Mouse (Mus musculus) neutrophil, adult 59 days (primary cell): Measurements from ENCODE around the gene Epm2aip1. TPM values are rescaled to one million over a fixed set of nuclear protein-coding genes. Genes with fewer than 3 reads are reported as not detected.

Experiments used
- total RNA-seq, 2 experiments: library from RNA; stranded (reverse); gene quantifications; 1 replicate in 1 of 2; 2 replicates in 1 of 2; pipeline ENCODE4 v1.2.4; 2023

Gene Epm2aip1
- total RNA-seq: 10 to 100 TPM; 11.6 to 11.9 TPM

DNA sequence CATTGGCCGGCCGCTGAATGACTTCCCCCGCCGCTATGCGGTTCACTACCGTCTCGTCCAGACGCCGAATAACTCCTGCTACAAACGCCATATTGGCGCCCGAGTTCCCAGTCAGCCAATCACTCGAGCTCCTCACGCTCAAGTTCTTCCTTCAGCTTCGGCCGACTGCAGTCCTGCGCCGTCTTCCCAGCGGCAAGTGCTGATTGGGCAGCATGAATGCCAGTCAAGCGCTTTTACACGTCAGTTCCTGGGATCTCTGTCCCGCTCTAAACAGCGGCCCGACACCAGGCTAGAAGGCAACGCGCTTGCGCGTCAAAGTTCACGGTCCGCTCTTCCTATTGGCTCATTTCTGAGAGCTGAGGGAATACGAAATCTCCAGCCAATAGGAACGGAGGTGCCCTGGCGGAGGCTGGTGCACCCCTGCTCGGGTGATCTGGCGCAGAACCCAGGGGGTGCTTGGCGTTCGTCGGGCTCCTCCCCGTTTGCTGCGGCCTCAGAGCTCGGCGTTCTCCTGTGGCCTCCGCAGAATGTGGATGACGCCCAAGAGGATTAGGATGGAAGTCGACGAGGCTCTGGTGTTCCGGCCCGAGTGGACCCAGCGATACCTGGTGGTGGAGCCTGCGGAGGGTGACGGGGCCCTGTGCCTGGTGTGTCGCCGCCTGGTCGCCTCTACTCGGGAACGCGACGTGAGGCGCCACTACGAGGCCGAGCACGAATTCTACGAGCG is at the start of gene Epm2aip1, which contains the start of gene Mlh1:
Gene Epm2aip1 (plus strand): TSS at position 496 of the 727 bp plus-strand sequence.
Gene Mlh1 (minus strand): TSS at position 358 of the 727 bp plus-strand sequence.

DNA sequence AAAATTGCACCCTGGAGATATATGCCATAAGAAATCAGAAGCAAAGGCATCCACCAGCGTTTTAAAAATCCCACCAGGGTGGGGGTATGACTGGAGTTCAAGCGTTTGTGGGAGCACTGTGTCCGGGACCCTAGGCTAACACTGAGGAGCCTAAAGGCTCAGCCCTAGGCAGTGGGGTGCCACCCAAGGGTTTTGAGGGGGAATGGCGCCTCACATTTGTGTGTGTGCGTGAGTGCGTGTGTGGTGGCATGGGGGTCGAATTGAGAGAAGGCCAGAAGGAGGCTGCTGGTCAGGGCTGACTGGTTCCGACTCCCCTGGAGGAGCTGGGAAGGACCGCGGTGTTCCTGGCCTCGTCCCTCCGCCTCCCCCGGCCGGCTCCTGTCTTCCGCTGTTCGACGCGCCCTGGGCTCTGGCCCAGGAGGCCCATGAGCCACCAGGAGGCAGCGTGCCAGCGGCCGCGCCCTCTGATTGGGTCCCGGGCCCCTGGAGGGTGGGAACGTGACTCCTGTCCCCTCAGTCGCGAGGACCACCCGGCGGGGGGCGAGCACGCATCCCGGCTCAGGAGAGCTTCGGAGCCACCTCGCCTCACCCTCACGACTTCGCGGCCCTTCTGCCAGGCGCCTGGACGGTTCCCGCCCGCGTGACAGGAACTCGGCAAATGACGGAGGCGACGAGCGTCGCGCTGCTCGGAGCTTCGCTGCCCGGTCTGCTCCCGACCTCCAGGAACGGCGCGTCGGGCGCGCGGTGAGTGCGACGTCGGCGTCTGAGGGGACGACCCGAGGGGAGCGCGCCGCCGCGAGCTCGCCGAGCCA is 39.5 kb downstream of the Epm2aip1 start, which contains the start of gene Trank1:
Gene Trank1 (plus strand): TSS at position 709 of the 812 bp plus-strand sequence.

Other genes with a start within 250 kb of the Epm2aip1 start
- 100 to 1,000 TPM; 102 to 151 TPM for gene Ccrl2, start 214.4 kb upstream of the Epm2aip1 start, total RNA-seq
- 100 to 1,000 TPM in 1 of 2 experiments, 10 to 100 TPM in 1; 96.5 to 107 TPM for gene Lrrfip2, start 154.3 kb upstream of the Epm2aip1 start, total RNA-seq
- 10 to 100 TPM; 13.3 to 14.4 TPM for gene Mlh1, start 138 bp upstream of the Epm2aip1 start, total RNA-seq
- under 1 TPM in 1 of 2 experiments, not detected in 1; 0.07 TPM for gene Trank1, start 39.8 kb downstream of the Epm2aip1 start, total RNA-seq
- gene Dclk3, start 167.2 kb downstream of the Epm2aip1 start, total RNA-seq: not detected